Mouse (Mus musculus) gastrocnemius, adult 18-20 months (tissue): Measurements from ENCODE around the gene Vat1l. TPM values are rescaled to one million over a fixed set of nuclear protein-coding genes. Genes with fewer than 3 reads are reported as not detected.

Source experiments
- DNase-seq: peaks from one replicate; pipeline ENCODE4 v3.0.0; 2021; ENCODE audit warnings: low spot score
- total RNA-seq, 2 experiments: library from RNA; stranded (reverse); gene quantifications; 2 replicates each; pipeline ENCODE4 v1.2.3; 2021

Vat1l gene
- total RNA-seq, 2 experiments from 2014 or later, result 0.41 to 0.45 TPM

GRCm38 (mm10) chr8:114390465-114391254, 185.2 kb downstream of the Vat1l start:
- DNase-seq, result no peak

- DNase-seq, result no peak
Observed at GRCm38 (mm10) chr8:114398326-114398725, 192.9 kb downstream of the Vat1l start.

GRCm38 (mm10) chr8:114399273-114399672, 193.9 kb downstream of the Vat1l start:
- no peak for DNase-seq

- no peak for DNase-seq
Observed at GRCm38 (mm10) chr8:114401679-114402078, 196.3 kb downstream of the Vat1l start.

GRCm38 (mm10) chr8:114411421-114411820, 206.0 kb downstream of the Vat1l start:
- no peak for DNase-seq

- DNase-seq, result no peak
Observed at GRCm38 (mm10) chr8:114417786-114418185, 212.4 kb downstream of the Vat1l start, which contains the start of gene Clec3a. Gene Clec3a, plus strand, starts transcription at chr8:114418086.

GRCm38 (mm10) chr8:114418486-114418885, 213.1 kb downstream of the Vat1l start:
- DNase-seq, result no peak

GRCm38 (mm10) chr8:114418904-114419303, 213.5 kb downstream of the Vat1l start:
- no peak for DNase-seq

- no peak for DNase-seq
Observed at GRCm38 (mm10) chr8:114421544-114421943, 216.1 kb downstream of the Vat1l start.

Other genes starting within 250 kb of the Vat1l start
- 10 to 100 TPM; 24.9 to 27.5 TPM for gene Nudt7, start 72.1 kb upstream of the Vat1l start, total RNA-seq
- not detected for gene Clec3a, start 212.5 kb downstream of the Vat1l start, total RNA-seq
- gene Wwox, start 234.0 kb downstream of the Vat1l start, total RNA-seq, result 1 to 10 TPM; 5.6 to 6.1 TPM